8 mouse cellular contexts compared by ENCODE assay signal in genomic region chr13:63097440-63097930, GRCm38 (mm10).
DNase-seq lines count a peak whose midpoint lies in the region; ATAC-seq and TF ChIP-seq lines count a peak whose summit lies in the region.
"Had no signal": no experiment of that assay in that cellular context is flagged by ENCODE, and none has a peak within 500 bp of the region (broad histone marks: within the 10 kb centered on the region; RNA-seq: fewer than 3 reads in every experiment).

No protein-coding gene starts in this region.

- WGBS in heart, embryonic 15.5 days, result 77% methylated on average over 8 of the region's 8 CpGs
- WGBS in lung, postnatal 0 days, result 72% methylated on average over 8 of the region's 8 CpGs
- 90% methylated on average over 8 of the region's 8 CpGs for WGBS in intestine, embryonic 15.5 days
- WGBS in midbrain, embryonic 16.5 days, result 76% methylated on average over 8 of the region's 8 CpGs

- H3K4me2 ChIP-seq in heart, embryonic 15.5 days, result no peak overlapping the region
- no peak overlapping the region for H3K4me2 ChIP-seq in lung, postnatal 0 days (replicated peaks; ENCODE audit: low read depth, low read length)
- H3K4me2 ChIP-seq in intestine, embryonic 15.5 days (replicated peaks), result no peak overlapping the region
- H3K4me2 ChIP-seq in midbrain, embryonic 16.5 days (ENCODE audit: low read length), result no peak overlapping the region

- no peak overlapping the region for H3K4me3 ChIP-seq in heart, embryonic 15.5 days
- no peak overlapping the region for H3K4me3 ChIP-seq in lung, postnatal 0 days (ENCODE audit: low read depth, low read length)
- H3K4me3 ChIP-seq in intestine, embryonic 15.5 days (replicated peaks), result no peak overlapping the region
- no peak overlapping the region for H3K4me3 ChIP-seq in midbrain, embryonic 16.5 days (ENCODE audit: low read depth, low read length)

- TF ChIP-seq EP300 in lung, postnatal 0 days (IDR thresholded peaks at IDR 0.05), result no peak

- no peak for ATAC-seq in heart, embryonic 15.5 days (replicated peaks; ENCODE audit: insufficient number of reproducible peaks, insufficient read depth, low FRiP score, low read depth)
- no peak for ATAC-seq in lung, postnatal 0 days
- no peak for ATAC-seq in intestine, embryonic 15.5 days
- ATAC-seq in midbrain, embryonic 16.5 days, result no peak

- H3K27me3 ChIP-seq in heart, embryonic 15.5 days, result no peaks in the 10 kb centered on the region
- H3K27me3 ChIP-seq in lung, postnatal 0 days (replicated peaks; ENCODE audit: insufficient read depth, low read length), result no peaks in the 10 kb centered on the region
- no peaks in the 10 kb centered on the region for H3K27me3 ChIP-seq in intestine, embryonic 15.5 days (replicated peaks)
- H3K27me3 ChIP-seq in midbrain, embryonic 16.5 days (ENCODE audit: control insufficient read depth, insufficient read depth, low read depth, low read length), result no peaks in the 10 kb centered on the region

- no peaks in the 10 kb centered on the region for H3K9me3 ChIP-seq in heart, embryonic 15.5 days (replicated peaks)
- no peaks in the 10 kb centered on the region for H3K9me3 ChIP-seq in lung, postnatal 0 days (ENCODE audit: low read length)
- H3K9me3 ChIP-seq in intestine, embryonic 15.5 days, result no peaks in the 10 kb centered on the region
- H3K9me3 ChIP-seq in midbrain, embryonic 16.5 days (replicated peaks; ENCODE audit: control insufficient read depth, low read length, poor library complexity, severe bottlenecking), result no peaks in the 10 kb centered on the region

- intact Hi-C loops in heart, postnatal 25 days (cut with DNase I), result loop anchor here (5.0 kb wide), 1 partner anchor 55 kb away; no protein-coding TSS in a partner anchor

- DNase-seq in heart, postnatal 25 days (ENCODE audit: low spot score), result no peak
- no peak for DNase-seq in lung, postnatal 0 days (ENCODE audit: low spot score)
- DNase-seq in lung, adult 18-20 months, result no peak
- no peak for DNase-seq in right cerebral cortex, postnatal 4 days
- DNase-seq: lung, adult 2 months had no signal

- no peaks in the 10 kb centered on the region for H3K36me3 ChIP-seq in heart, embryonic 15.5 days
- H3K36me3 ChIP-seq in lung, postnatal 0 days (ENCODE audit: insufficient read depth, low read length), result no peaks in the 10 kb centered on the region
- no peaks in the 10 kb centered on the region for H3K36me3 ChIP-seq in intestine, embryonic 15.5 days
- H3K36me3 ChIP-seq in midbrain, embryonic 16.5 days (ENCODE audit: control insufficient read depth, insufficient read depth, low read length), result no peaks in the 10 kb centered on the region

- TF ChIP-seq CTCF in lung, postnatal 0 days (IDR thresholded peaks at IDR 0.05), result no peak

- H3K4me1 ChIP-seq in heart, embryonic 15.5 days (replicated peaks), result peaks cover 23% of the 10 kb centered on the region
- peaks cover 15% of the 10 kb centered on the region; the same call in 1 of the 2 replicates for H3K4me1 ChIP-seq in lung, postnatal 0 days (ENCODE audit: insufficient read depth, low read depth, low read length)
- H3K4me1 ChIP-seq in intestine, embryonic 15.5 days (replicated peaks), result peaks cover 18% of the 10 kb centered on the region
- no peaks in the 10 kb centered on the region for H3K4me1 ChIP-seq in midbrain, embryonic 16.5 days (ENCODE audit: control insufficient read depth, insufficient read depth, low read length)

- H3K9ac ChIP-seq in heart, embryonic 15.5 days, result no peak overlapping the region
- H3K9ac ChIP-seq in lung, postnatal 0 days (replicated peaks; ENCODE audit: low read depth), result no peak overlapping the region
- no peak overlapping the region for H3K9ac ChIP-seq in intestine, embryonic 15.5 days
- H3K9ac ChIP-seq in midbrain, embryonic 16.5 days (ENCODE audit: low read depth, low read length), result no peak overlapping the region

- H3K27ac ChIP-seq in heart, embryonic 15.5 days, result peak overlapping the region; percentile 46; the same call in 1 of the 2 replicates
- H3K27ac ChIP-seq in lung, postnatal 0 days (ENCODE audit: low read length), result peak overlapping the region; percentile 73
- peak overlapping the region; percentile 42; the same call in 1 of the 2 replicates for H3K27ac ChIP-seq in intestine, embryonic 15.5 days
- no peak overlapping the region for H3K27ac ChIP-seq in midbrain, embryonic 16.5 days (ENCODE audit: low read length)
